8 mouse cellular contexts compared by ENCODE assay signal in genomic region chr4:65589780-65590179, GRCm38 (mm10). TPM values are rescaled to one million over a fixed set of nuclear protein-coding genes. Genes with fewer than 3 reads are reported as not detected.
DNase-seq lines count a peak whose midpoint lies in the region; ATAC-seq and TF ChIP-seq lines count a peak whose summit lies in the region.

No protein-coding gene starts in this region.

- H3K4me2 ChIP-seq in hindbrain, embryonic 13.5 days, result no peak overlapping the region
- H3K4me2 ChIP-seq in lung, embryonic 16.5 days (ENCODE audit: low read depth, low read length), result no peak overlapping the region

- H3K9ac ChIP-seq in heart, adult 2 months (ENCODE audit: low read depth, low read length), result no peak overlapping the region
- H3K9ac ChIP-seq in hindbrain, embryonic 13.5 days, result no peak overlapping the region
- H3K9ac ChIP-seq in lung, embryonic 16.5 days (ENCODE audit: low read length), result no peak overlapping the region

- H3K27me3 ChIP-seq in heart, adult 2 months (ENCODE audit: control insufficient read depth, insufficient read depth, low read length), result no peaks in the 10 kb centered on the region
- no peaks in the 10 kb centered on the region for H3K27me3 ChIP-seq in hindbrain, embryonic 13.5 days
- no peaks in the 10 kb centered on the region for H3K27me3 ChIP-seq in lung, embryonic 16.5 days (ENCODE audit: control insufficient read depth, insufficient read depth, low read depth, low read length)

- peak; percentile 76 for TF ChIP-seq CTCF in heart, adult 2 months (IDR thresholded peaks at IDR 0.05)

- H3K36me3 ChIP-seq in heart, adult 2 months (ENCODE audit: control insufficient read depth, insufficient read depth, low read length), result no peaks in the 10 kb centered on the region
- no peaks in the 10 kb centered on the region for H3K36me3 ChIP-seq in hindbrain, embryonic 13.5 days
- H3K36me3 ChIP-seq in lung, embryonic 16.5 days (ENCODE audit: control insufficient read depth, insufficient read depth, low read length), result no peaks in the 10 kb centered on the region

- intact Hi-C loops in heart, adult 2 months (cut with DNase I), result loop anchor here (1.0 to 5.0 kb wide), 3 partner anchors 467 to 1067 kb away; partner anchors contain the start of gene Pappa
- intact Hi-C loops in heart, postnatal 25 days (cut with DNase I), result loop anchor here (2.0 to 10.0 kb wide), 6 partner anchors 92 to 1067 kb away; partner anchors contain the start of gene Pappa

- H3K27ac ChIP-seq in heart, adult 2 months, result no peak overlapping the region
- H3K27ac ChIP-seq in hindbrain, embryonic 13.5 days, result no peak overlapping the region
- H3K27ac ChIP-seq in lung, embryonic 16.5 days (ENCODE audit: low read length), result no peak overlapping the region

- no peaks in the 10 kb centered on the region for H3K4me1 ChIP-seq in heart, adult 2 months (ENCODE audit: control insufficient read depth, insufficient read depth, low read length)
- no peaks in the 10 kb centered on the region for H3K4me1 ChIP-seq in hindbrain, embryonic 13.5 days (replicated peaks)
- H3K4me1 ChIP-seq in lung, embryonic 16.5 days (replicated peaks; ENCODE audit: control insufficient read depth, insufficient read depth, low read length), result no peaks in the 10 kb centered on the region

- DNase-seq in heart, adult 2 months, result no peak
- no peak for DNase-seq in heart, postnatal 25 days (ENCODE audit: low spot score)
- DNase-seq in ES-CJ7 (ENCODE audit: low read depth, low spot score), result peak; percentile 67
- DNase-seq in embryo, embryonic 9.5 days (ENCODE audit: extremely low spot score), result peak; percentile 54
- DNase-seq in retina, postnatal 7 days (ENCODE audit: low read depth, low spot score), result peak; percentile 49
- DNase-seq in ovary, postnatal 10 days (ENCODE audit: low spot score), result no peak

- no peaks in the 10 kb centered on the region for H3K9me3 ChIP-seq in hindbrain, embryonic 13.5 days
- no peaks in the 10 kb centered on the region for H3K9me3 ChIP-seq in lung, embryonic 16.5 days (ENCODE audit: control insufficient read depth, low read length)

- no peak for TF ChIP-seq EP300 in heart, adult 2 months (IDR thresholded peaks at IDR 0.05; ENCODE audit: insufficient read depth, low read depth, low read length)

- no peaks in the 10 kb centered on the region for H3K79me2 ChIP-seq in heart, adult 2 months (replicated peaks; ENCODE audit: control insufficient read depth, insufficient read depth, low read length)

- H3K4me3 ChIP-seq in heart, adult 2 months, result no peak overlapping the region
- H3K4me3 ChIP-seq in hindbrain, embryonic 13.5 days, result no peak overlapping the region
- no peak overlapping the region for H3K4me3 ChIP-seq in lung, embryonic 16.5 days (ENCODE audit: low read length)

- TF ChIP-seq POLR2A in heart, adult 2 months (IDR thresholded peaks at IDR 0.05; ENCODE audit: insufficient read depth, low read depth, low read length), result no peak

- peak; percentile 79 for ATAC-seq in hindbrain, embryonic 13.5 days (ENCODE audit: low FRiP score)
- peak; percentile 57; the same call in 1 of the 2 replicates for ATAC-seq in lung, embryonic 16.5 days (ENCODE audit: low read depth)

RNA-seq across cellular contexts. Expression of gene Trim32, which starts 15.0 kb away (rescaled TPM):
- total RNA-seq in heart, adult 2 months (2021), result 10 to 100 TPM; 16.2 to 18.3 TPM
- polyA plus RNA-seq in heart, adult 2 months (2012; rRNA removed), result 11.8 and 12.2 TPM in 2 replicates
- total RNA-seq in heart, postnatal 25 days (2021), result 10 to 100 TPM; 16.7 to 17.4 TPM
- 139 and 145 TPM in 2 replicates for polyA plus RNA-seq in hindbrain, embryonic 13.5 days (2015; fragmentation: Nextera tagmentation; extraction: Ambion mirVana)
- 39.4 and 45.5 TPM in 2 replicates for polyA plus RNA-seq in lung, embryonic 16.5 days (2015; fragmentation: Nextera tagmentation; extraction: Ambion mirVana)

Comparison
In these comparisons a context has a peak if more than half of its experiments do, and no peak if none do; other contexts are left out.
1. DNase-seq: peak in ES-CJ7 (single experiment), embryo, embryonic 9.5 days (single experiment) and retina, postnatal 7 days (single experiment); none in heart, adult 2 months (0 of 2), heart, postnatal 25 days (single experiment) and ovary, postnatal 10 days (single experiment).